Mouse (Mus musculus): ENCODE measurements at regions not wholly inside any gene's neighbourhood (a gene's known extent, or its start where the extent isn't known, plus 50 kb on each side); places are given as distances from the start of the nearest gene placed in this dataset.

GRCm38 (mm10) chr13:107168599-107169149, 146.7 kb upstream of the Kif2a start:
- TF ChIP-seq CTCF (IDR thresholded peaks at IDR 0.05; ENCODE audit: extremely low read depth, insufficient read depth, low read length) (no peak), POLR2A (IDR thresholded peaks at IDR 0.05; ENCODE audit: extremely low read depth, insufficient read depth, low read length) (no peak)

All from cortical plate, adult 2 months (tissue).